Mouse (Mus musculus): Measurements from ENCODE around the gene 1700001C19Rik. TPM values are rescaled to one million over a fixed set of nuclear protein-coding genes. Genes with fewer than 3 reads are reported as not detected.

The 1700001C19Rik gene
- polyA plus RNA-seq, 1 experiment from 2014 or later = 0.65 TPM

DNA sequence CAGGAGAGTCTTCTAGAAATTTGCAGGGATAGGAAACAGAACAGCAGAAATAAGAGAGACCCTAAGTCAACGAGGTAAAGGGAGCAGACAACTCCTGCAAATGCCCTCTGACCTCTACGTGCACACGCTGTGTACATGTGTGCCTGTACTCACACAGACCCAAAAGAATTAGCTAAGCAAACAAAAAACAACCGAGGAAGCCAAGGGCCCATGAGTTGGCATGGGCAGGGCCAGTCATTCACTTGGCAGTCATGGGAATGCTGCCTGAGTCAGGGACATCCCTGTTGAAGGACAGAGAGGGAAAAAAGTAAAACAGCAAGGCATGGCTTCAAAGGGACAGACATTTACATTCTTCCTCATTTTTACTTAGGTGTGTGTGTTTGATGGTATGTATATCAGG lies 53.9 kb downstream of the 1700001C19Rik start:
- peaks cover 37% of the 10 kb centered on the region for H3K36me3 ChIP-seq
- no peaks in the 10 kb centered on the region for H3K4me1 ChIP-seq
- no peak overlapping the region for H3K9ac ChIP-seq
- H3K4me3 ChIP-seq = no peak overlapping the region
- peaks cover 7% of the 10 kb centered on the region; the same call in 1 of the 2 replicates for H3K9me3 ChIP-seq (replicated peaks)
- no peak overlapping the region for H3K4me2 ChIP-seq (replicated peaks)
- WGBS = 88% methylated on average over 4 of the region's 4 CpGs
- H3K27me3 ChIP-seq = no peaks in the 10 kb centered on the region
- ATAC-seq (ENCODE audit: low FRiP score) = no peak
- H3K27ac ChIP-seq = no peak overlapping the region

DNA sequence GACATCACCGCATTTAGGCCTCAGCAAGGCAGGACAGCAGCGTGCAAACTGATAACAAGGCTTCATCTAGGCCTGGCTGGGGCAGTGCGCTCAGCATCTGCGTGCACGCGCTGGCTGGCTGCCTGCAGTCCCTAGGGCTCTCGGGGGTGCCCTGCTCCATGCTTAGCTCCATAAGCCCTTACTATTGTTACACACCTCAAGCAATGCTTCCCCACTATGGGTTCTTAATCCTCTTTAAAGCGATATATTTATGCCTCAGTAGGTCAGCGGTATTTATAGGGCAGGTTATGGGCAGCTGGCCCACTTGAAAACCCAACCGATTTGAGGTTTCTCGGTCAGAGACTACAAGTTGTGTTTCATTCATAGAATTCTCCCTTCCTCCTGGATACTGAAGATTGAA lies 55.3 kb downstream of the 1700001C19Rik start:
- H3K9ac ChIP-seq = no peak overlapping the region
- peaks cover 7% of the 10 kb centered on the region; the same call in 1 of the 2 replicates for H3K9me3 ChIP-seq (replicated peaks)
- H3K4me1 ChIP-seq = no peaks in the 10 kb centered on the region
- WGBS = 73% methylated on average over 11 of the region's 11 CpGs
- no peak overlapping the region for H3K4me3 ChIP-seq
- H3K27ac ChIP-seq = no peak overlapping the region
- peaks cover 50% of the 10 kb centered on the region for H3K36me3 ChIP-seq
- no peak overlapping the region for H3K4me2 ChIP-seq (replicated peaks)
- ATAC-seq (ENCODE audit: low FRiP score) = no peak
- no peaks in the 10 kb centered on the region for H3K27me3 ChIP-seq

DNA sequence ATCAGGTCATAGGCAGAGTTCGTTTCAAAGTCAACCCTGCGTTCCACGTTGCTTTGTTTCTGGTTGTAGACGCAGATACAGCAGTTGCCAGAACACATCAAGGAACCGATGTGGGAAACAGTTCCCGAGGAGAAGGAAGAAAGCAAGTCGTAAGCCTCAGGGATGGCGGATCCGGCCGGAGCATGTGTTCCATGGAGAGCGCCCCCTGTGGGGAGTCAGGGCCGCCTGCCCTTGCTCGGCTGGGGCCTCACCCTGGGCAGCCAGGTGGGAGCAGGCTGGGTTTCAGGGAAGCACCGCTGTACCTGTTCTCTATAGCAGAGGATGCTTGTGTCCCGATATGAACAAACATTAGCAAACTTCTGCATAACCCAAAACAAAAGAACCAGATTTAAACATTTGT lies 59.0 kb downstream of the 1700001C19Rik start:
- Histone ChIP-seq H3K4me1 (no peaks in the 10 kb centered on the region), H3K9me3 (replicated peaks) (no peaks in the 10 kb centered on the region), H3K4me3 (no peak overlapping the region), H3K27me3 (no peaks in the 10 kb centered on the region), H3K27ac (no peak overlapping the region), H3K9ac (no peak overlapping the region), H3K4me2 (replicated peaks) (no peak overlapping the region), H3K36me3 (peaks cover 82% of the 10 kb centered on the region)
- ATAC-seq (ENCODE audit: low FRiP score) = no peak
- 84% methylated on average over 15 of the region's 15 CpGs for WGBS

DNA sequence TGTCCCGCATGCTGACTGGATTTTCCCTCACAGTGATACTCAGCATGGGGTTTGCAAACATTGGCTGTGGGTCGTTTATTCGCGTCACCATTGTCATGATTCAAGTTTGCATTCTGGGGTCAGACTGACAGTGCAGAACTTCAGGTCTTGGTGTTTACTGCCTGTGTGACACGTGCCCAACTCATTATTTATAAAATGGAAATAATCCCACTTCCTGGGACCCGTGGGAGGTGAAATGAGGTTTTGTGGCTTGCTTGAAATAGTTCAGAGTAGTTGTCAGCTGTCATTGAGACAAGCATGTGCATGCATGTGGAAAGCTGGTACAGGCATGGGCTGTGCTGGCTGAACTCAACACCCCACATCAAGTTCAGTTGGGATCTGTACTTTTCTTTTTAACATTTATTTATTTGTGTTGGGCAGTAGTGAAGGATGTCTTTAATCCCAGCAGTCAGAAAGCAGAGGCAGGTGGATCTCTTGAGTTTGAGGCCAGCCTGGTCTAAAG lies 60.3 kb downstream of the 1700001C19Rik start:
- peaks cover 90% of the 10 kb centered on the region for H3K36me3 ChIP-seq
- H3K4me3 ChIP-seq = no peak overlapping the region
- ATAC-seq (ENCODE audit: low FRiP score) = no peak
- H3K27me3 ChIP-seq = no peaks in the 10 kb centered on the region
- H3K4me2 ChIP-seq (replicated peaks) = no peak overlapping the region
- no peak overlapping the region for H3K27ac ChIP-seq
- no peaks in the 10 kb centered on the region for H3K9me3 ChIP-seq (replicated peaks)
- H3K4me1 ChIP-seq = no peaks in the 10 kb centered on the region
- H3K9ac ChIP-seq = no peak overlapping the region
- WGBS = 89% methylated on average over 6 of the region's 6 CpGs

DNA sequence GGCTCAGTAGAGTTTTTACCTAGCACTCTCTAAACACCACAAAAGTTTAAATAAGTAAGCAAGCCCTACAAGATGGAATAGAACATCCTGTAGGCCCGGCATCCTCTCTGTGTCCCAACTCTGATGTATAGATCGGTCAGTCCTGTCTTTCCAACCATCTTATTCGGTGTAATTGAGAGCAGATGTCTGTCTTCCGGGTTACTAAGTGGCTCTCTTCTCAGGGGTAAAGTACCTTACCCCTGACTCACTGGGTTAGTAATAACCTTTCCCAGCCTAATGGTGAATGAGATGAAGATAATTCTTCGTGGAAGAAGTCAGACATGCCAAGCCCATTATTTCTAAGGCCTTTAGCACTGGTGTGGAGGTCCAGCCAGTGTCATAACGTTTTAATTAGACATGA lies 63.2 kb downstream of the 1700001C19Rik start:
- H3K27ac ChIP-seq = no peak overlapping the region
- H3K9ac ChIP-seq = no peak overlapping the region
- H3K36me3 ChIP-seq = peaks cover 63% of the 10 kb centered on the region
- no peak overlapping the region for H3K4me3 ChIP-seq
- H3K4me1 ChIP-seq = peaks cover 8% of the 10 kb centered on the region
- 86% methylated on average over 6 of the region's 6 CpGs for WGBS
- no peaks in the 10 kb centered on the region for H3K9me3 ChIP-seq (replicated peaks)
- no peaks in the 10 kb centered on the region for H3K27me3 ChIP-seq
- no peak overlapping the region for H3K4me2 ChIP-seq (replicated peaks)
- no peak for ATAC-seq (ENCODE audit: low FRiP score)

DNA sequence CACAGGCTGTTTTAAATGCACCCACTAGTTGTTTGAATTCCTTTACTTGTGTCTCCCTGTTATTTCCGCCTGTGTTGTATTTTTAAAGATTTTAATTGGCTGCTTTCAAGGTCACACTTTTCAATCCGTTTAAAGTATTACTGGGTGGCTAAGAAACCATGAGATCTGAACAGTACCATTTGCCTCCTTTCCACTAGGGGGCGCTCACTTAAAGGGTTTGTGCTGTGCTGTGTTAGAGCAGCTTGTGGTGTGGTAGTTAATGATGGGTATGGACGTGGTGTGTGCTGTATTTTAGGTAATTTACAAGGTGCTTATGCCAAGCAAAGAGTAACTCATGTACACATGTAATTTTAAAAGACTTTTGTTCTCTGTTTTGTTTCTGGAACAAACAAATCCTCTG lies 65.7 kb downstream of the 1700001C19Rik start:
- ATAC-seq (ENCODE audit: low FRiP score) = no peak
- H3K9me3 ChIP-seq (replicated peaks) = no peaks in the 10 kb centered on the region
- peaks cover 13% of the 10 kb centered on the region for H3K27me3 ChIP-seq
- WGBS = 11% methylated on average over 4 of the region's 4 CpGs
- peaks cover 40% of the 10 kb centered on the region for H3K36me3 ChIP-seq
- H3K27ac ChIP-seq = no peak overlapping the region
- no peak overlapping the region for H3K4me2 ChIP-seq (replicated peaks)
- H3K9ac ChIP-seq = no peak overlapping the region
- H3K4me3 ChIP-seq = no peak overlapping the region
- H3K4me1 ChIP-seq = peaks cover 8% of the 10 kb centered on the region

DNA sequence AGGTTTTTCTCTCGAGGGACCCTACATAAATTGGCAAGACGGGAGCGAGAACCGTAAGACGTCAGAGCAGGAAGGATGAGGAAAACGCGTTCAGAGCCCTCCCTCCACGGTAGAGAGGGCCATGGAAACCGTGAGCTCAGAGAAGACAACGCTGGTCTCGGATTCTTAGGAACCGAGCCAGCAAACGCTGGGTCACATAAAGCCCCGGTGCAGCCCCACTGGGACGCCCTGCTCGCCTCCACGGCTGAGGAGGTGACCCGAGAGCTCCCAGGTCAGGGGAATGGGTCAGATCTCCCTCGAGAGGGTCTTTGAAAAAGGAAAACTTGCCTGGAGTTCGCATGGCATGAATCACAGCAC lies 68.1 kb downstream of the 1700001C19Rik start:
- H3K4me3 ChIP-seq = peak overlapping the region; percentile 60
- peaks cover 20% of the 10 kb centered on the region for H3K27me3 ChIP-seq

DNA sequence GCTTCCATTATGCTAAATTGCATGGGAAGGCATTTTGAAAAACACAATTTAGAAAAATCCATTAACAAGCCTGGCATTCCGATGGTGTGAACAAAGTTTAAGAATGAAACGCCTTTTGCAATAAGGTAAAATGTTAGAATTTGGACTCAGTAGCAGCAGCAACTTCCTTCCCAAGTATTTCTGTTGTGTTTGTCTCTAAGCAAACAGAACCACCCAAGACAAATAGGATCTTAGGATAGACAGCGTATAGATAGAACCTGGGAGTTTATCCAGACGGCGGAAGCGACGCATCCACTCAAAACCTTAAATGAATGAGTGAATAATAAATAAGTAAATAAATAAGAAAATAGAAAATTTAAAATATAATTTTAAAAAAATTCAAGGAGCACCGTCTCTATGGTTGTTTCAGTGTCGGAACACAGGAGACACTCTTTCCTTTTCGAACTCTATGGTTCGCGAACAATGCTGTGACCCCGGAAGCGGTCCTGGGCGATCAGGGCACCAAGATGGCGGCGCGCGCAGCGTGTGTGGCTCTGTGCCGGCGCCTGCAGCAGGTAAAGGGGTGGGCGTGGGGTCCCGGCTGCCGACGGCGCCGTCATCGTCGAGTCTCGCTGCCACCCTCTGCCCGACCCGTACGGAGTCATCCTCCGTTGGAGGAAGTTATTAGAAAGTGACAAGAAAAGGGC lies 68.6 kb downstream of the 1700001C19Rik start, which contains the start of gene Mrps10:
Gene Mrps10 (plus strand): TSS at position 487 of the 686 bp plus-strand sequence.
- peak; percentile 89 for ATAC-seq (ENCODE audit: low FRiP score)
- Histone ChIP-seq H3K27ac (peak within 1 kb of the TSS; percentile 68), H3K9me3 (replicated peaks) (no peaks in the 10 kb centered on the region), H3K27me3 (peaks cover 20% of the 10 kb centered on the region), H3K36me3 (peaks cover 13% of the 10 kb centered on the region), H3K4me2 (replicated peaks) (peak within 1 kb of the TSS; percentile 84), H3K4me1 (peaks cover 8% of the 10 kb centered on the region), H3K9ac (peak within 1 kb of the TSS; percentile 60), H3K4me3 (peak within 1 kb of the TSS; percentile 60)
- 3% methylated on average over 35 of the region's 35 CpGs for WGBS

More for the DNA sequence above, 68.1 kb downstream of the 1700001C19Rik start:
- peaks cover 18% of the 10 kb centered on the region for H3K36me3 ChIP-seq
- H3K9me3 ChIP-seq (replicated peaks) = no peaks in the 10 kb centered on the region
- H3K4me2 ChIP-seq (replicated peaks) = peak overlapping the region; percentile 84
- peak; percentile 74 for ATAC-seq (ENCODE audit: low FRiP score)
- WGBS = under 1% methylated on average over 20 of the region's 20 CpGs
- peaks cover 8% of the 10 kb centered on the region for H3K4me1 ChIP-seq
- H3K27ac ChIP-seq = peak overlapping the region; percentile 68
- peak overlapping the region; percentile 60 for H3K9ac ChIP-seq

Other genes with a start within 250 kb of the 1700001C19Rik start
- 64.3 and 69.3 TPM in 2 replicates for gene Mrps10, start 68.5 kb downstream of the 1700001C19Rik start, polyA plus RNA-seq (2016; fragmentation: Nextera tagmentation; extraction: Ambion mirVana)
- 0.59 and 0.93 TPM in 2 replicates for gene Guca1b, start 52.0 kb downstream of the 1700001C19Rik start, polyA plus RNA-seq (2016; fragmentation: Nextera tagmentation; extraction: Ambion mirVana)
- gene Guca1a, start 36.8 kb downstream of the 1700001C19Rik start, polyA plus RNA-seq (2016; fragmentation: Nextera tagmentation; extraction: Ambion mirVana) = 0.84 and 1.2 TPM in 2 replicates
- gene AI661453, start 761 bp downstream of the 1700001C19Rik start, polyA plus RNA-seq (2016; fragmentation: Nextera tagmentation; extraction: Ambion mirVana) = 0.28 and 0.34 TPM in 2 replicates
- 27.5 and 29.5 TPM in 2 replicates for gene Taf8, start 64.9 kb upstream of the 1700001C19Rik start, polyA plus RNA-seq (2016; fragmentation: Nextera tagmentation; extraction: Ambion mirVana)
- 177 and 179 TPM in 2 replicates for gene Ccnd3, start 67.7 kb upstream of the 1700001C19Rik start, polyA plus RNA-seq (2016; fragmentation: Nextera tagmentation; extraction: Ambion mirVana)
- 31.8 and 32.0 TPM in 2 replicates for gene Bysl, start 174.1 kb upstream of the 1700001C19Rik start, polyA plus RNA-seq (2016; fragmentation: Nextera tagmentation; extraction: Ambion mirVana)
- 38.8 and 39.0 TPM in 2 replicates for gene Med20, start 174.2 kb upstream of the 1700001C19Rik start, polyA plus RNA-seq (2016; fragmentation: Nextera tagmentation; extraction: Ambion mirVana)
- 2.5 and 3.9 TPM in 2 replicates for gene Gm20517, start 174.2 kb upstream of the 1700001C19Rik start, polyA plus RNA-seq (2016; fragmentation: Nextera tagmentation; extraction: Ambion mirVana)
- 10.5 and 12.3 TPM in 2 replicates for gene Usp49, start 193.3 kb upstream of the 1700001C19Rik start, polyA plus RNA-seq (2016; fragmentation: Nextera tagmentation; extraction: Ambion mirVana)